11 mouse cellular contexts compared by ENCODE assay signal in genomic region chr13:6157946-6158345, GRCm38 (mm10).
DNase-seq lines count a peak whose midpoint lies in the region; ATAC-seq lines count a peak whose summit lies in the region.
"Had no signal": no experiment of that assay in that cellular context is flagged by ENCODE, and none has a peak within 500 bp of the region (broad histone marks: within the 10 kb centered on the region; RNA-seq: fewer than 3 reads in every experiment).

No protein-coding gene starts in this region.

- H3K9me3 ChIP-seq in embryonic facial prominence, embryonic 11.5 days (replicated peaks; ENCODE audit: control insufficient read depth, low read length): no peaks in the 10 kb centered on the region
- H3K9me3 ChIP-seq in midbrain, embryonic 10.5 days (replicated peaks): no peaks in the 10 kb centered on the region
- H3K9me3 ChIP-seq in intestine, embryonic 15.5 days: no peaks in the 10 kb centered on the region

- H3K27ac ChIP-seq in embryonic facial prominence, embryonic 11.5 days (replicated peaks; ENCODE audit: low read depth, low read length): no peak overlapping the region
- H3K27ac ChIP-seq in midbrain, embryonic 10.5 days (replicated peaks): no peak overlapping the region
- no peak overlapping the region for H3K27ac ChIP-seq in intestine, embryonic 15.5 days
- H3K27ac ChIP-seq: macrophage had no signal

- peak; percentile 61 for DNase-seq in embryonic facial prominence, embryonic 11.5 days (ENCODE audit: low spot score)
- peak; percentile 18 for DNase-seq in forelimb bud, embryonic 11.5 days (ENCODE audit: low read depth, low spot score)
- peak; percentile 33 for DNase-seq in midbrain, embryonic 10.5 days (ENCODE audit: low spot score)
- DNase-seq in retina, embryonic 14.5 days (ENCODE audit: low spot score): peak; percentile 16
- no peak for DNase-seq in kidney, postnatal 10 days
- no peak for DNase-seq in testis, postnatal 14 days (ENCODE audit: low spot score)
- DNase-seq: cerebellum, adult 8-10 months; gastrocnemius, postnatal 14 days had no signal

- WGBS in embryonic facial prominence, embryonic 11.5 days: 34% methylated on average over 4 of the region's 4 CpGs
- 17% methylated on average over 4 of the region's 4 CpGs for WGBS in midbrain, embryonic 10.5 days
- 53% methylated on average over 4 of the region's 4 CpGs for WGBS in intestine, embryonic 15.5 days

- no peak overlapping the region for H3K9ac ChIP-seq in embryonic facial prominence, embryonic 11.5 days (replicated peaks; ENCODE audit: low read length)
- H3K9ac ChIP-seq in intestine, embryonic 15.5 days: no peak overlapping the region

- peak; percentile 78 for ATAC-seq in embryonic facial prominence, embryonic 11.5 days (replicated peaks; ENCODE audit: insufficient number of reproducible peaks, low FRiP score, low TSS enrichment, low read depth)
- no peak for ATAC-seq in intestine, embryonic 15.5 days
- ATAC-seq: intestine, postnatal 0 days had no signal

- H3K4me1 ChIP-seq in embryonic facial prominence, embryonic 11.5 days (ENCODE audit: control insufficient read depth, insufficient read depth, low read length): no peaks in the 10 kb centered on the region
- H3K4me1 ChIP-seq in midbrain, embryonic 10.5 days: peaks cover 30% of the 10 kb centered on the region
- no peaks in the 10 kb centered on the region for H3K4me1 ChIP-seq in intestine, embryonic 15.5 days (replicated peaks)

- no peaks in the 10 kb centered on the region for H3K36me3 ChIP-seq in embryonic facial prominence, embryonic 11.5 days (replicated peaks; ENCODE audit: control insufficient read depth, insufficient read depth, low read depth, low read length)
- no peaks in the 10 kb centered on the region for H3K36me3 ChIP-seq in midbrain, embryonic 10.5 days
- H3K36me3 ChIP-seq in intestine, embryonic 15.5 days: no peaks in the 10 kb centered on the region

- H3K4me2 ChIP-seq in embryonic facial prominence, embryonic 11.5 days (ENCODE audit: low read depth, low read length): no peak overlapping the region
- H3K4me2 ChIP-seq in intestine, embryonic 15.5 days (replicated peaks): no peak overlapping the region

- H3K27me3 ChIP-seq in embryonic facial prominence, embryonic 11.5 days (ENCODE audit: control insufficient read depth, insufficient read depth, low read length): no peaks in the 10 kb centered on the region
- H3K27me3 ChIP-seq in midbrain, embryonic 10.5 days (ENCODE audit: low read depth, poor library complexity, severe bottlenecking): no peaks in the 10 kb centered on the region
- H3K27me3 ChIP-seq in intestine, embryonic 15.5 days (replicated peaks): no peaks in the 10 kb centered on the region

- no peak overlapping the region for H3K4me3 ChIP-seq in embryonic facial prominence, embryonic 11.5 days (ENCODE audit: low read depth, low read length)
- H3K4me3 ChIP-seq in midbrain, embryonic 10.5 days: no peak overlapping the region
- no peak overlapping the region for H3K4me3 ChIP-seq in intestine, embryonic 15.5 days (replicated peaks)

Comparison
In these comparisons a context has a peak if more than half of its experiments do, and no peak if none do; other contexts are left out.
1. DNase-seq: peak in embryonic facial prominence, embryonic 11.5 days (single experiment), forelimb bud, embryonic 11.5 days (single experiment), midbrain, embryonic 10.5 days (single experiment) and retina, embryonic 14.5 days (single experiment); none in kidney, postnatal 10 days (single experiment) and testis, postnatal 14 days (single experiment).